Mouse (Mus musculus) regulatory T cell (primary cell): ENCODE results near the gene Gsto2.

Experiments
- in situ Hi-C: fragments of 300-600 bp; cut with MboI, MseI; formaldehyde crosslinking; loops from one replicate; pipeline ENCODE4 v1.15.1; 2025; ENCODE audit warnings: high pct_unique_total_duplicates

Gene Gsto2

GRCm38 (mm10) chr19:47918455-47919101, 53.2 kb downstream of the Gsto2 start:
- in situ Hi-C loops = no loop called here

- in situ Hi-C loops = no loop called here
Measured at GRCm38 (mm10) chr19:47919126-47919965, 54.0 kb downstream of the Gsto2 start, which contains the start of the genes Cfap43 and Itprip. Gene Cfap43, minus strand, starts transcription at chr19:47919287. Gene Itprip, minus strand, starts transcription at chr19:47919299.

- in situ Hi-C loops = no loop called here
Measured at GRCm38 (mm10) chr19:47919966-47920375, 54.6 kb downstream of the Gsto2 start.

GRCm38 (mm10) chr19:47925819-47926218, 60.5 kb downstream of the Gsto2 start:
- in situ Hi-C loops = no loop called here

- in situ Hi-C loops = no loop called here
Measured at GRCm38 (mm10) chr19:47927032-47927431, 61.7 kb downstream of the Gsto2 start.

- in situ Hi-C loops = no loop called here
Measured at GRCm38 (mm10) chr19:47929043-47929442, 63.7 kb downstream of the Gsto2 start.

GRCm38 (mm10) chr19:47931982-47932638, 66.8 kb downstream of the Gsto2 start:
- in situ Hi-C loops = loop anchor here (5.0 kb wide), 1 partner anchor 50 kb away; no protein-coding TSS in a partner anchor

GRCm38 (mm10) chr19:47934146-47934545, 68.8 kb downstream of the Gsto2 start:
- in situ Hi-C loops = loop anchor here (5.0 kb wide), 1 partner anchor 52 kb away; no protein-coding TSS in a partner anchor

GRCm38 (mm10) chr19:47934636-47935238, 69.4 kb downstream of the Gsto2 start:
- in situ Hi-C loops = loop anchor here (5.0 kb wide), 1 partner anchor 52 kb away; no protein-coding TSS in a partner anchor

- in situ Hi-C loops = no loop called here
Measured at GRCm38 (mm10) chr19:47935530-47935929, 70.2 kb downstream of the Gsto2 start.
